Mouse (Mus musculus): ENCODE data around the gene Ptbp1.

- TF ChIP-seq POLR2A (IDR thresholded peaks at IDR 0.05; ENCODE audit: low read depth, low read length) (no peak), CTCF (conservative IDR thresholded peaks at IDR 0.05; ENCODE audit: insufficient read depth, insufficient read length, low read depth, low read length) (no peak)
Observed at GRCm38 (mm10) chr10:79840091-79840490, 14.1 kb upstream of the Ptbp1 start.

All from kidney, adult 2 months (tissue).